Mouse (Mus musculus) midbrain, embryonic 10.5 days (tissue): ENCODE data around the gene Dnah6. TPM values are rescaled to one million over a fixed set of nuclear protein-coding genes. Genes with fewer than 3 reads are reported as not detected.

Source experiments
- DNase-seq: peaks from one replicate; pipeline ENCODE4 v3.0.0-alpha.2; 2017; ENCODE audit warnings: low spot score
- H3K27ac ChIP-seq: fragments of 300-500 bp; sonication (generic); replicated peaks from 2 replicates; pipeline ENCODE4 v1.5.1; 2016; ENCODE audit warnings: mild to moderate bottlenecking
- H3K27me3 ChIP-seq: fragments of 300-500 bp; sonication (generic); 2 replicates; pipeline ENCODE4 v1.6.1; 2016; ENCODE audit warnings: low read depth, mild to moderate bottlenecking; ENCODE audit not compliant: poor library complexity, severe bottlenecking
- H3K36me3 ChIP-seq: fragments of 300-500 bp; sonication (generic); 2 replicates; pipeline ENCODE4 v1.6.1; 2016; ENCODE audit warnings: mild to moderate bottlenecking, moderate library complexity
- H3K4me1 ChIP-seq: fragments of 300-500 bp; sonication (generic); 2 replicates; pipeline ENCODE4 v1.6.1; 2016
- H3K4me3 ChIP-seq: fragments of 300-500 bp; sonication (generic); 2 replicates; pipeline ENCODE4 v1.5.1; 2016; ENCODE audit warnings: mild to moderate bottlenecking, moderate library complexity
- H3K9me3 ChIP-seq: fragments of 300-500 bp; sonication (generic); replicated peaks from 2 replicates; pipeline ENCODE4 v1.6.1; 2016; ENCODE audit warnings: mild to moderate bottlenecking
- WGBS: fragments of 180-500 bp; shearing (Covaris S2); methylation state at CpG from one replicate; pipeline ENCODE4 v1.1.7; 2016; 5-methylcytosine and 5-hydroxymethylcytosine counted together
- polyA plus RNA-seq: library from polyadenylated mRNA; unstranded; fragments of >200 nt; fragmentation: Nextera tagmentation; extraction: Ambion mirVana; gene quantifications from 2 replicates; pipeline ENCODE4 v1.2.1, GENCODE M21; 2016

Dnah6 gene
- polyA plus RNA-seq, 1 experiment from 2014 or later, result 0.05 TPM

DNA sequence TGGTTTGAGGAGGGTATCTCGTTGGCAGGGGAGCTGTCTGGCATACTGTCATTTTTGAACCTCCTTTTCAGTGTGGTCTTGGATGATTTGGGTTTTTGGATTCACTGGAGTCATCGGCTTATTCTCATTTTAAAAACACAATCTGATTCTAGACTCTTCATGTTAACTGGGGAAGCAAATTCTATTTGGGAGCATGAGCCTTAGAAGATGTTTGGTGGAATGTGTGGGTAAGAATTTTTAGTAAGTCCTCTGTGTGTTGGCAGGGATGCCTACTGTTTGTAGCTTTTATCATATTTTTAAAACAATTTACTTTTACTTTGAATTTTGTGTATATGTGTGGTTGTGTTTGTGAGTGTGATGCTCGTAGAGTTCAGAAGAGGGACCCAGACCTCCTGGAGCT lies 175.5 kb downstream of the Dnah6 start:
- 85% methylated on average over 3 of the region's 3 CpGs for WGBS
- H3K27me3 ChIP-seq, result no peaks in the 10 kb centered on the region

DNA sequence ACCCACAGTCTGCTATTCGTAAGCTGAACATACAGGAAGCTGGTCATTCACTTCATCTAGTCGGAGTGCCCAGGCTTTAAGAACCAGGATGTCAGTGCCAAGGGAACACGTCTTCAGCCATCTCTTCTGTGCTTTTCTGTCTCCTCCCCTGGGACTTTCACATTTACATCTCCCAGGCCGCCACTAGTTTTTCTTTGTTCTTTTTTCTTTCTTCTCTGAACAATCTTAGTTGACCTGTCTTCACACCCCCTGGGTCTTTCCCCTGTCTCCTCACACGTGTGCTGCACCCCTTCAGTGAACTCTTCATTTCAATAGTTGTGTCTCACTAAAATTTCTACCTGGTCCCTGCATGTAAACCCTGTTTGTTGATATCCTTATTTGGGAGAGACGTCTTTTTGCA lies 179.2 kb downstream of the Dnah6 start:
- DNase-seq, result no peak
- Histone ChIP-seq H3K4me3 (no peak overlapping the region), H3K27me3 (no peaks in the 10 kb centered on the region), H3K36me3 (no peaks in the 10 kb centered on the region), H3K9me3 (no peaks in the 10 kb centered on the region), H3K4me1 (no peaks in the 10 kb centered on the region), H3K27ac (no peak overlapping the region)
- 76% methylated on average over 6 of the region's 6 CpGs for WGBS

More for the DNA sequence above, 175.5 kb downstream of the Dnah6 start:
- Histone ChIP-seq H3K27ac (no peak overlapping the region), H3K9me3 (no peaks in the 10 kb centered on the region), H3K4me3 (no peak overlapping the region), H3K4me1 (no peaks in the 10 kb centered on the region), H3K36me3 (no peaks in the 10 kb centered on the region)
- no peak for DNase-seq

DNA sequence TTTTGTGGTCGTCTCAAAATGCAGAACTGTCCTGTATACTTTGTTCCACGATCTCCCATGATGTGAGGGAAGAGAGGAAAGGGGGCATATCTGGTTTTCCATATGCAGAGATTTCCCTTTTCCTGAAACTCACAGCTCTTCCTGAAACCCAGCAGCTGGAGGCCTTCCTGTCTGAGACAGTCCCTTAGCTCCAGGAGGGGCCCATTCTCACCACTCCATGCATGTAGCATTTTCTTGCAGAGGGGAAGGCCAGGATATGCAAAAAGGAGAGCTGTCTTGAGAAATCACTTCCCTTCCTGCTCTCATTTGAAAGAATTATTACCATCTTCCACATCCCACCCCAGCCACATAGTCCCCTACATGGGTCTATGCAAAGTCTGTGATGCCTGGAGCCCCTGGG lies 183.2 kb downstream of the Dnah6 start:
- Histone ChIP-seq H3K27me3 (no peaks in the 10 kb centered on the region), H3K4me3 (no peak overlapping the region), H3K36me3 (no peaks in the 10 kb centered on the region), H3K4me1 (no peaks in the 10 kb centered on the region), H3K9me3 (no peaks in the 10 kb centered on the region), H3K27ac (no peak overlapping the region)
- no peak for DNase-seq
- 92% methylated on average over 2 of the region's 2 CpGs for WGBS

DNA sequence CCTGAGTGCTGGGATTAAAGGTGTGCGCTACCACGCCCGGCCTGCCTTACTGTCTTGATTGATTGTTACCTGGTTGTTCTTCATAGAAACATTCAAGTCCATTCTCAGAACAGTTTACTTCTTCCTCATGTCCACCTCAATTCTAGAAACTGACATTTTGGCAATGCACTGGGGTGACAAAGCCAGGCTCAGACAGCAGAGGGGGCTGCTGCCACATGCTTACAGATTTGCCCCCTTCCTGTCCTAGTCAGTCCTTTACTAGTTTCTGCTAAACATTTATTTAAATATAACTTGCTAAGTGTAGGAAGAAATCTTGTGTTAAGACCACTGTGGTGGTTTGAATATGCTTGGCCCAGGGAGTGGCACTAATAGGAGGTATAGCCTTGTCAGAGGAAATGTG lies 192.6 kb downstream of the Dnah6 start:
- Histone ChIP-seq H3K27me3 (no peaks in the 10 kb centered on the region), H3K4me3 (no peak overlapping the region), H3K4me1 (no peaks in the 10 kb centered on the region), H3K36me3 (no peaks in the 10 kb centered on the region), H3K9me3 (no peaks in the 10 kb centered on the region), H3K27ac (no peak overlapping the region)
- no peak for DNase-seq
- 96% methylated on average over 3 of the region's 3 CpGs for WGBS

DNA sequence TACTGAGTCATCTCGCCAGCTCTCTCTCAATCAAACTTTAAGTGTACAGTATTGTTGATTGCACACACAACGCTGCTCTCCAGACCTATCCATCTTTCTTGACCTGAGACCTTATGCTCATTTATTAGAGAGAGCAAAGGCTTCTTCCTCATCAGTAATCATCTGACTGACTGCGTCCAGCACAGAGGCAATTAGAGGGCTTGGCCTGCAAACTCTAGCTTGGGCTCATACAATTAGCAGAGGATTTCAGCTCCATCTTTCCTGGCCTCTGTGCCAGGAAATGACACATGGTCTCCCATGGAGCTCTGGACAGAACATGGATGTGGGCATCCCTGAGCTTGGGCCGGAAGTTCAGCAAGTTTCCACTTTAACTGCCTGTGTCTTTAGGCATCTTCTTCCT lies 193.6 kb downstream of the Dnah6 start:
- Histone ChIP-seq H3K4me1 (no peaks in the 10 kb centered on the region), H3K9me3 (no peaks in the 10 kb centered on the region), H3K4me3 (no peak overlapping the region), H3K27ac (no peak overlapping the region), H3K36me3 (no peaks in the 10 kb centered on the region), H3K27me3 (no peaks in the 10 kb centered on the region)
- 86% methylated on average over 4 of the region's 4 CpGs for WGBS
- DNase-seq, result no peak

DNA sequence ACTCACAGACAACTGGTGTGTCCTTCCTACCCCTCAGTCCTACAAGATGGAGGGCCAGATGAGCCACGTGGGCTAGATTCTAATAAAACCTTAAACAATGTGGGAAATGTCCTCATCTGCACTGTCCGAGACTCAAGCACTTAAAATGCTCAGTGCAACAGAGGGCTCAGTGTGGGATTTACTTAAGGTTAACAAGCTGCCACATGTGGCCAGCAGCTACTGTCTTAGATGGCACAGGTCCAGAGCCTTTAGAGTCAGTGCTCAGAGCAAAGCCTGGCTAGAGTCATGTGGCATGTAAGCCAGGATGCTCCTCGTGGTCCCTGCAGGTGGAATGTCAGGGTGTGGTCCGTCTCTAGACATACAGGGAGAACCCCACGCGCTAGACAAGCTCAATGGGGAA lies 194.6 kb downstream of the Dnah6 start:
- no peak overlapping the region for H3K27ac ChIP-seq
- no peak overlapping the region for H3K4me3 ChIP-seq
- no peaks in the 10 kb centered on the region for H3K36me3 ChIP-seq
- WGBS, result 88% methylated on average over 6 of the region's 6 CpGs
- no peaks in the 10 kb centered on the region for H3K27me3 ChIP-seq
- no peak for DNase-seq
- H3K9me3 ChIP-seq, result no peaks in the 10 kb centered on the region
- no peaks in the 10 kb centered on the region for H3K4me1 ChIP-seq

DNA sequence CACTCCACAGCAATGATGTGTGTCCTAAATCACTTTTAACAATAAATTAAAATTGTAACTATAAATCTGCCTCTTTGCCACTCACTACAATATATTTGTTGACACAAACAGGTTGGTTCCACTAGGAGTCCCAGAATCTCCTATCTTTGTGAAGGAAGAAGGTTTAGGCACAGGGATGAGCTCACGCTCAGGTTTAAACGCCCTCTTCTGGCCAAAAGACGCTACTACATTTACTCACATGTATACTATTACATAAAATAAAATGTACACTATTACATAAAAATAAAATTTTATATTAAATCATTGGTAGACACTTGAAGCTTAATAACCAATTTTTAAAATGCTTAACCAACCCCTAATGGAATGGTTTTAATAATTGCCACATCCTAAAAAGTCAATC lies 201.4 kb downstream of the Dnah6 start:
- no peaks in the 10 kb centered on the region for H3K36me3 ChIP-seq
- H3K4me3 ChIP-seq, result no peak overlapping the region
- DNase-seq, result no peak
- H3K4me1 ChIP-seq, result no peaks in the 10 kb centered on the region
- no peaks in the 10 kb centered on the region for H3K9me3 ChIP-seq
- no peak overlapping the region for H3K27ac ChIP-seq
- 6% methylated on average over 3 of the region's 3 CpGs for WGBS
- H3K27me3 ChIP-seq, result no peaks in the 10 kb centered on the region

DNA sequence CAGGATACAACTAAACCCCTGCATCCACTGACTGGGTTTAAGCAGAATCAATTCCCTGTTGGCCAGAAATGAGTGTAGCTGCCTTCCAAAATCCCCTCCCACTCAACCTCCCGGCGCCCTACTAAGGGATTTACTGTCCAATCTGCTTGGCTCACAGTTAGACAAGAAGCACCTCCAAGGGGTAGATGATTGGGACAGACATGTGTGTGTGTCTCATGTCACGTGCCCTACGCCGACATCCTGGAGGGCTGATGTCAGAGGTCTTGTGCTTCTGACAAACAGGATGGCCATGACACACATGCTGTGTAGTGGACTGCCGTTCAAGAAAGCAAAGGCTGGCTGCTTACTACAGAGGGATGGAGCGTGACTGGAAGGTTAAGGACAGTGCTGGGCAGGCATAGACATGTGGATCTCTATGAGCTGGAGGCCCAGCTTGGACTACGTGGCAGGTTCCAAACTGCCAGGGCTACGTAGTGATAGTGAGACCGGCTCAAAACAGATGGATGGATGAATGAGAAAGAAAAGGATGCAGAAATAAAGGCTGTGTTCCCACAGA lies 202.6 kb downstream of the Dnah6 start:
- DNase-seq, result no peak
- Histone ChIP-seq H3K27me3 (no peaks in the 10 kb centered on the region), H3K4me1 (peaks cover 10% of the 10 kb centered on the region), H3K36me3 (no peaks in the 10 kb centered on the region), H3K4me3 (no peak overlapping the region), H3K9me3 (no peaks in the 10 kb centered on the region), H3K27ac (no peak overlapping the region)
- 85% methylated on average over 10 of the region's 10 CpGs for WGBS

DNA sequence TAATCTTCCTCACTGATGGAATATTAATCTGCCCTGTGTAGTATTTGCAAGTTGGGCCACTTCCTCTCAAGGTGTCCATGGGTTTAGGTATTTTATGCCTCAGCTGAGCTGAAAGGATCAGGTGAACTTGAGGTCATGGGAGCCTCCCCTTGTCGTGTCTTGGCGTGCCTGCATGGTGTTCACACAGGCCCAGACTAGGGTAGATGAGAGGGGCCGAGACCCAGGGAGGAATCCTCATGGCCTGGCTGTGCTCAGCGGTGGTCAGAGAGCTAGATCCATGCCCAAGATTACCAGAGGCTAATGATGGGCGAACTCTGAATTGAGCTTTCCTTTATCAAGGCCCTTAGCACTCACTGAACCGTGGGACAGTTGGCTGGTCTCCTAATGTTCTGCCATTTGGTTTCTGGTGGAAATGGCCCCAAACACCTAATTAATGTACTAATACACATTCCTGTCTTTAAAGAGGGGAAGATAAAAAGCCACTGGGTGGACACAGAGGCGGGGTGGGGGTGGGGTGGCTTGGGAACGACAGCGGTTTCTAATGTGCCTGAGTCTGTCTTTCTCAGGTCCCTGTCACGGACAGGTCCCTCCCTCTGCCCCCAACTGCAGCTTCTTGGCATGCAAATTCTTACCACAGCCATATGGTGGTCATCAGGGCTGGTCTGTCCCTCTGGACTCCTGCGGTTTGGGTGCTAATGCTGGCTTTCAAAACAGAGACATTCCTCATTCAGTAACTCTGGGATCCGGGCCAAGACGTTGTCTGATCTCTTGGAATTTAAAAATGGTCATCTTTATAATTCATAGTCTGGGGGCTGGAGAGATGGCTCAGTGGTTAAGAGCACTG lies 206.9 kb downstream of the Dnah6 start:
- no peak for DNase-seq
- Histone ChIP-seq H3K27ac (no peak overlapping the region), H3K4me1 (peaks cover 12% of the 10 kb centered on the region), H3K36me3 (no peaks in the 10 kb centered on the region), H3K4me3 (no peak overlapping the region), H3K9me3 (no peaks in the 10 kb centered on the region), H3K27me3 (no peaks in the 10 kb centered on the region)
- 54% methylated on average over 13 of the region's 13 CpGs for WGBS

DNA sequence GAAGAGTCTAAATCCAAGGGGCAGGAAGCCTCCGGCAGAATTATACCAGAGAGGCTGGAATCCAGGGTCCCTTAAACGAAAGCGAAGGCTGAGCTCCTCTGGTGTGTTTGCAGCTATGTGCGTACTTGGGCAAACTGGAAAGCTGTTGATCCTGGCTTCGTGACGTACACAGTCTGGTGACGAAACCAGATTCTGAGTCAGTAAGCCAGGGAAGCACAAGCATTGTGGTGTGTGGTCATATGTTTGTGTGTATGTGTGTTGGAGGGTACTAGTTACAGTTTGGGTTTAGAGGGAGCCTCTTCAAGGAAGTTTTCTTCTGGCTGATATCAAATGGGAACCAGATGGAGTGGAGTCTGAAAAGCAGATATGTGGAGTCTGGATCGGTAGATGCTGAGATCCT lies 208.5 kb downstream of the Dnah6 start:
- Histone ChIP-seq H3K9me3 (no peaks in the 10 kb centered on the region), H3K4me1 (peaks cover 12% of the 10 kb centered on the region), H3K27me3 (no peaks in the 10 kb centered on the region), H3K4me3 (no peak overlapping the region), H3K27ac (no peak overlapping the region), H3K36me3 (no peaks in the 10 kb centered on the region)
- DNase-seq, result no peak
- WGBS, result 89% methylated on average over 8 of the region's 8 CpGs

DNA sequence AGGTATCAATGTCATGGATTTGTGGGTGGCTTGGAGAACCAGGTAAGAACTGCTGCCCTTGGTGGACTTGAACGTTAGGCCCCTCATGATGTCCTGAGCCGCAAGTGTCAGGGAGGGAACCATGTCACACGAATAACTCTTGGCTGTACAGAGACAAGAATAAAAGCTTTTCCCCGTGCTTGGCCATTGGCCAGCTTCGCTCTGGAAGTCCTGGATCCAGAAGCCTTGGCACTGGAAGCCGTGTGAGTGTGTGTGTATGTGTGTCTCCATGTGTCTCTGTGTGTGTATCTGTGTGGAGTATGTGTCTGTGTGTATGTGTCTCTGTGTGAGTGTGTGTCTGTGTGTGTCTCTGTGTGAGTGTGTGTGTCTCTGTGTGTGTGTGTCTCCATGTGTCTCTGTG lies 209.6 kb downstream of the Dnah6 start:
- Histone ChIP-seq H3K36me3 (no peaks in the 10 kb centered on the region), H3K27me3 (no peaks in the 10 kb centered on the region), H3K9me3 (no peaks in the 10 kb centered on the region), H3K4me1 (peaks cover 12% of the 10 kb centered on the region), H3K27ac (no peak overlapping the region), H3K4me3 (no peak overlapping the region)
- no peak for DNase-seq
- WGBS, result 90% methylated on average over 6 of the region's 6 CpGs

DNA sequence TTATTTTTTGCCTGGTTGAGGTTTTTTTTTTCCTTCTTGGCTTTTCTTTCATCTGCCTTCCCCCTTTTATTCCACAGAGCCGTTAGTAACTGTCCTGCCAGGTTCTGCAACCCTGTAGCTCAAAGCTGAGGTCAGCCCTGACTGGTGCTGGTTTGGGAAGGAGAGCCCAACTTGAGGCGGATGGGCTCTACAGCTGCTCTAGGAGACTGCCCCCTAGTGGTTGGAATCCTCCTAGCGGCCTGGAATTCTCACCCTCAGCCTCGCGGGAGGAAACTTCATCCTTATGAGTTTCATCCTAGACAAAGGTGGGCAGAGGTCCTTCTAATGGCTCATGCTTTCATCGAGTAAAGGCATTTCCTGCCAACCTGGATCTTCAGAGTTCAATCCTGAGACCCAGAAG lies 211.4 kb downstream of the Dnah6 start:
- WGBS, result 45% methylated on average over 6 of the region's 6 CpGs
- no peaks in the 10 kb centered on the region for H3K9me3 ChIP-seq
- peak; percentile 43 for DNase-seq
- no peaks in the 10 kb centered on the region for H3K27me3 ChIP-seq
- peaks cover 12% of the 10 kb centered on the region for H3K4me1 ChIP-seq
- no peak overlapping the region for H3K27ac ChIP-seq
- no peaks in the 10 kb centered on the region for H3K36me3 ChIP-seq
- no peak overlapping the region for H3K4me3 ChIP-seq

DNA sequence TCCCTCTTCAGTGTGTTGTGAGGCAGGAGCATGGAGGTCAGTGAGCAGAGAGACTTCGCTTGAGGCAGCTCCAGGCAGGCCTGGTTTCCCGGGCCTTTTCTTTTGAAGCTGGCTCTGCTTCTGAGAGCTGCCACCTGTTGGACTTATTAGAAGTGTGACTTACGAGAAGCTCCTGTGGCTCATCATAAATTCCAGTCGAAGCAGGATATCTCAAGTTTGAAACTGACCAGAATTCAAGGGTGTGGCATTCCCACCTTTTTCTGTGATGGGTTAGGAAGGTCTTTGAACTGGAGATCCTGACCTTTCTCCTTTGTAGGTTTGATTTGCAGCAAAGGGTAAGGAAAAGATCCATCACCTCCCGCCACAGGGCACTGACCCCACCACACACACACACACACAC lies 217.8 kb downstream of the Dnah6 start:
- H3K36me3 ChIP-seq, result no peaks in the 10 kb centered on the region
- no peaks in the 10 kb centered on the region for H3K9me3 ChIP-seq
- no peak for DNase-seq
- H3K27me3 ChIP-seq, result no peaks in the 10 kb centered on the region
- no peak overlapping the region for H3K27ac ChIP-seq
- H3K4me1 ChIP-seq, result no peaks in the 10 kb centered on the region
- H3K4me3 ChIP-seq, result no peak overlapping the region
- WGBS, result 85% methylated on average over 5 of the region's 5 CpGs
